Mouse (Mus musculus) G1E (cell line): ENCODE results near the gene 5031439G07Rik.

Source experiments
- CTCF ChIP-seq: IDR thresholded peaks from 2 replicates; pipeline ENCODE4 v1.5.1; 2012; ENCODE audit warnings: low read depth, low read length, inconsistent platforms, mixed read lengths
- GATA1 ChIP-seq: IDR thresholded peaks from 2 replicates; pipeline ENCODE4 v1.6.1; 2012; ENCODE audit warnings: borderline replicate concordance, low read length, inconsistent platforms, mixed read lengths

- no peak for TF ChIP-seq CTCF
- TF ChIP-seq GATA1, result no peak
Measured at GRCm38 (mm10) chr15:85015771-85016170, 27.4 kb upstream of the 5031439G07Rik start.
